Mouse (Mus musculus) kidney, adult 2 months (tissue): ENCODE data around the gene Ascc1.

Source experiments
- CTCF ChIP-seq: fragments of 200-500 bp; conservative IDR thresholded peaks from 2 replicates; pipeline ENCODE4 v1.5.1; 2011; ENCODE audit warnings: low read depth, mild to moderate bottlenecking, control low read depth, low read length, moderate library complexity, mixed read lengths; ENCODE audit not compliant: insufficient read depth, insufficient read length
- POLR2A ChIP-seq: fragments of 200-500 bp; IDR thresholded peaks from one replicate; pipeline ENCODE4 v1.6.1; 2011; ENCODE audit warnings: low read depth, low read length, control low read depth

DNA sequence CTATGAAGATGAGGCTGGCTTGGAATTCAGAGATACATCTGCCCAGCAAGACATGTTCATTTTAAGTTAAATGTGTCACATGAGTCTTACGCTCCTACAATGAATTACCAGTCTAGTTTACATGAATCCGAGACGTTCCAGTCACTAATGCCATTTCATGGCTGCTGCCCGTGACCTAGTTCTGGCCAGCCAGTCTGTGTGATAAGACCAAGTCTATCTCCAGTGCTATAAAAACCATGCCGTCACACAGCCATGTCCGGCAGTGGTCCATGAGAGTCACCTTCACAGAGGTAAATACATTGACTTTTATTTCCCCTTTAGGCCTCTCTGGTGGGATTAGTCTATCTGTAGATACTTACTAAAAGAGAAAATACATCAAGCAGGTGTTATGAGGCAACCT, 6.7 kb upstream of the Ascc1 start:
- TF ChIP-seq CTCF, result no peak
- TF ChIP-seq POLR2A, result no peak
